Mouse (Mus musculus): ENCODE measurements around the gene Vav2.

Vav2 gene

DNA sequence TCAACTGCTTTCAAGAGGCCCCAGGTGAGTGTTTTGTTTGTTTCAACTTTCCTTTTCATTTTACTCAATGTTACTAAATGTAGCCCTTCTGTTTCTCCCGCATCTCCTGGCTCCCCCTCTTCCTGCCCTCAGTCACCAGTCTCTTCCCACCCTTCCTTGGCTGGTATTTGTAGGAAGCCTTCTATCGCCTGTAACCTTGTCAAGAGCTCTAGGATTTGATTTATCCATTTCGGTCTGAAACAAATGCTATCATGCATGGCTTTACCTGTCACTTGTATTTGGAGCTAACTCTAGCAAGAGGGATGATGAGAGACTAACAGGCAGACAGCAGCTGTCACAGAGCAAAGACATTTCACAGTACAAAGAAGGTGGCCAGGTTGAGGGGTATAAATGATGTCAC is 18.6 kb downstream of the Vav2 start:
- no peak for DNase-seq (ENCODE audit: low spot score)

DNA sequence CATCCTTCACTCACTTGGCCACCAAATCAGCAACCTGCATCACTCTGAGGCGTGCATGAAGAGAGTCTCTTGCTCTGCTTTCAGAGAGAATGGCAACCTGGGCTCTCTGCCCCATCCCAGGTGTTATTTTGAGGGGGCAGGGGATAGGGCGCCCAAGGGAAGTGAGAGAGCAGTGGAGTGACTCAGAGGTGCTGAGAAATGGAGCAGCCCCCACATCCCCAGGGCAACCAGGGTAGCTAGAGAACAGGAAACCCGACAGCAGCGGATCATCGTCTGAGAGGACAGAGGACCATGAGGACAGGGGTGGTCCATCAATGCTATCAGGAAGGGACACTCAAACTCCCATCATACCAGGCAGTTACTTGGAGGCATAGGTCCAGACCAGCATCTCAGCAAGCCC is 19.9 kb downstream of the Vav2 start:
- no peak for DNase-seq (ENCODE audit: low spot score)

DNA sequence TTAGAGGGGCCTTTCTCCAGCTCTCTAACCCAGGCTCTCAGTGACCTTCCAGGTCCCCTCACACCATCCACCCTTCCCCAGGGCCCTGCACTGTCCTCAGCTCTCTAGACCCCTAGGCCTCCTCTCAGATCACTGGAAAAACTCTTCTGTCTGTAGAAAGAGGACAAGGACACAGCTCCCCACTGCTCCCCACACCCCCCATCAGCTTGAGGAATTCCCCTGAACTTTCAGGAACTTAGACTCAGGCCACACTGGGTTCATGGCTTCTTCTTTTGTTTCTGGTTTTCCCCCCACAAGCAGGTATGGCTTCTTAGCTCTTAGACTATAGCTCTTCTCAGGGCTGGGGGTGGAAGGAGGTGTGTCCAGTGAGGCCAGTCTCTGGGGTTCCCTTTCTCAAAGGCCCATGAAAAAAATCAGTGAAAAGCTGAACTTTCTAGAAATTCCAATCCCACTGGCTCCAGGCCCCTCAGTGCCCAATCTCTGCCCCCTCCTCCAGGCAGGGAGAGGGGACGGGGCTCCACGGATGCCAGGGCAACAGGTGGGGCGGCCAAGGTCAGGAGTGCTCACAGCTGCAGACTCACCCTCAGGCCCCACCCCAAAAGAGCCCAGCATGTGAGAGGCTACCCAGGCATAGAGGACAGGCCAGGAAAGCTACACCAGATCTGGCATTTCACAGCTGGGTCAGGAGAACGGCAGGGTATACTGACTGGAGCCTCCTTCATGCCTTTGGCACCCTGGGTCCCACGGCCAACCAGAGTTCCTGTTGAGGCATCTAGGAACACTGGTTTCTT is 21.5 kb downstream of the Vav2 start:
- no peak for DNase-seq (ENCODE audit: low spot score)

DNA sequence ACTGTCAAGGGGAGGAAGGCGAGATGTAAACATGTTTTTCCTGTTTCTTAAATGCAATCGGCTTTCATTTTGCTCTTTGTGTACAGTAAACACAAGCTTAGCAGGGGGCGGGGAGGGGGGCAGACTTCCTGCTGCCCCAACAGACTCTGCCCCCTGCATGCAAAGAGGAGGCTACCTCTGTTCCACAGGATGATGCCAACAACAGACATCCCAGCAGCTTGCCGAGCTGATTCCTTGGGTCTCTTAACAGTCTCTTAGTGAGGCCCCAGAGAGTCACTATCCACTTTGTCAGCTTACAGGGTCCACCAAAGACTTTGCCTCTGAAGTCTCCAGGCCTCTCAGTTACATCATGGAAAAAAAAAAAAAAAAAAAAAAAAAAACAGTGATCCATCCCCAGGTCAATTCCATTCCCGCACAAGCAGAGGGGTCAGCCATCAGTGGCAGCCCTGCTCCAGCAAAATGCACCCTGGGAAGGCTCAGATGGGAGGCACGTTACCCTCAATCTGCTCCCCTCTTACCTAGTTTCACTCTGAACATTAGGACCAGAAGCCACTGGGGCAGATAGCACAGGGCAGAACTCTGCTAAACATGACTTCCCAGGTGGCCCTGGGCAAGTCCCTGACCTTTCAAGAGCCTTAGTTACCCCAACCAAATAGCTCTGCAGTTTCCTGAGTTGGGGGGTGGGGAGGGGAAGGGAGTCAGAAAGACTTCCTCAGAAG is 22.3 kb downstream of the Vav2 start:
- DNase-seq (ENCODE audit: low spot score) = no peak

DNA sequence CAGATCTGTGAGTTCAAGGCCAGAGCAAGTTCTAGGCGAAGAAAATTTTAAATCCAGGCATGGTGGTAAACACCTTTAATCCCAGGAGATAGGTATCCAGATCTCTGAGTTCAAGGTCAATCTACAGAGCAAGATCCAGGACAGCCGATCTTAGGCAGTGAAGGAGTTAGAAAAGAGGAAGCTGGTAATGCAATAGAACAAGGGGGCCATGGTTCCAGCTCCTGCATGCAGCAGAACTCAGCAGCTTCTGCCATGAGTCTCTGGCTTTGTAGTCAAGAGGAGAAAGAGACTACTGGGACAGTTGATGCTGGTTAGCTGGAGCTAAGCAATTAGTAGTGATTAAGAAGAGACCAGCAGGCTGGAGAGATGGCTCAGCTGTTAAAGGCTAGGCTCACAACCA is 25.3 kb downstream of the Vav2 start:
- DNase-seq (ENCODE audit: low spot score) = no peak

DNA sequence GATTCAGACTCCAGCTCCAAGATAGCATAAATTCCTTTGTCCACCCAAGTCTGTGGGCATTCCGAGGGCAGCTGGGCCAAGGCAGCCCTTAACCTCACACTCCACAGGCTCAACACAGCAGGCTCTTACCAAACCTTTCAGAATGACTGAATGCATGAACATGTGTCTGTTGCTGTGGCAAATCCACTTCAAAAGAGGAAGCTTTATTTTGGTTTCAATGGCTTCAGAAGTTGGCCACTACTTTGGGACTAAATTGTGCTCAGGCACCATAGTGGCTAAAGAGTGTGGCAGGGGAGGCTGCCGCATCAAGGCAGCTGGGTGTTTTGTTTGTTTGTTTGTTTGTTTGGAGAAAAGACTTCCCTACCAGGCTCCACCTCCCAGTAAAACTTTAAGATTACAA is 26.8 kb downstream of the Vav2 start:
- DNase-seq (ENCODE audit: low spot score) = no peak

DNA sequence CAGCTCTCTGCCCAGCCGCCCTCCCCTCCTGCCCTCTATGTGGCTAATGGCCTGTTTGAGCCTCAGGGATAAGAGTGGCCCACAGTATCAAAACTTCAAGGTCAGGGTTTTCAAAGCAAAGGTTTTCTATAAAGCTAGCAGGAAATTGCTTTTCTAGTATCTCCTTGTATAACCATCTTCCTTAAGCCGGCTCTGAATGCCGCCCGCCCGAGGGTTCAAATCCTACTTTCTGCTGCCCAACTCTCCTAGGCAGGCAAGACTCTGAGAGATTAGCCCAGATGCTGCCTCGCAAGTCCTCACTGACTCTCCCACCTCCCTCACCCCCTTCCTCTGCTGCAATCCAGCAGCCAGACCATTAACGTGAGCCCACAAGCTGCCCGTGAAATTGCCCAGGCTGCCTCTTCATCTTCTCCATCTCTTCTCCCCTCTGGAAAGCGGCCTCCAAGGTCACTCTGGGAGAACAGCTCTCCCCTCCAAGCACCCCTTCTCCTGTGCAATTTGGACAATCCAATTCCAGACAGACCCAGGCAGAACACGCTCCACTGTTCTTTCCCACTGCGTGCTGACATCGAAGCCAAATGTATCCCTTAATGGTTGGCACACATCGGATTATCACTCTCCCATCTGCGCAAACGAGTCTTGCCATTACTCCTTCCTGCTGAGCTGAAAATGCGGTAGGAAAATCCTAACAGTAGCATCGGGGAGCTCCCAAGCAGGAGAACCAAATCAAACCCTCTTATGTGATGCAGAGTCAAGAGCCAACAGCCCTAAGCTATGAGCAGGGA is 30.0 kb downstream of the Vav2 start:
- DNase-seq (ENCODE audit: low spot score) = no peak

DNA sequence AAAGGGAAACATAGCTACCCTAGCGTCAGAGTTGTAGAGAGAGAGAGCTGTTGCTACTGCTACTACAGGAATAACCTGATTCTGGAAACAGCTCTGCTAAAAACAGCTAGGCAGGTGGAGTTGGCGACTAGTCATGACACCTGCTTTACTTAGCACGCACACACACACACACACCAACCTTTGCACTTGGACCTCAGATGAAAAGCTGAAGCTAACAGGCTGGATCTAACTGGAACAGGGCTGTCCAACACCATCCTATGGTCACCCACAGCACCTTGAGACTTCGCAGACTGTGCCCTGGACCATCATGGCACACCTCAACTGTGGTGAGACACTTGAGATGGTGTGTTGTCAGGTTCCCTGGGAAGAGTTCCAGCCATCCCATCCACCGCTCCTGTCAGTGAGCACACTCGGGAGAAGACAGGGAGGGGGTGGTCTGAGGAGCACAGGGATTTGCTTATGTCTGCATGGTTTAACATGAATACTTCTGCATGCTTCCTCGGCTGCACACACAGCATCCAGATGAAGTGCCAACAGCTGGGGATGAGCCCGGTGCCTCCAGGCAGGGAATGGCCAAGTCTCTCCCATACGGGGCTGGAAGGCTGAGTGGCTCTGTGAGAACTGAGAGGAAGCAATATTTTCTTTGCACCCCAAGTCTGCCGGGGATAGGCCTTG is 32.5 kb downstream of the Vav2 start:
- no peak for DNase-seq (ENCODE audit: low spot score)

DNA sequence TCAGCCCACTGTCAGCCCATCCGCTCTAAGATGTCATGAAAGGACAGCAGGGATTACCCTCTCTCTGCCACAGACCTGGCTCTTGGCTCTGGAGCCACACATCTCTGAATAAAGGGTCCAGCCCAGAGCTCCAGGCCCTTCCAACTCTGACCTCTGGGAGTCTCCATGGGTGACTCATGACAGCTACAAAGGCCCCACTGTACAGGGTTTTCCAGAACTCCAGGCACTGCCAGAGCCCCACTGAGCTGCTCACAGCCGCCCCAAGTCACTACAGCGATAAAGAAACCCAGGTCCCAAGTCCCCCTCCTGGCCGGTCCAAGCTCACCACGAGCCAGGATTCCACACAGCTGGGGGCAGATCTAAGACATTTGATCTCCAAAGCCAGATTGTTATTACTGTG is 34.6 kb downstream of the Vav2 start:
- DNase-seq (ENCODE audit: low spot score) = no peak

DNA sequence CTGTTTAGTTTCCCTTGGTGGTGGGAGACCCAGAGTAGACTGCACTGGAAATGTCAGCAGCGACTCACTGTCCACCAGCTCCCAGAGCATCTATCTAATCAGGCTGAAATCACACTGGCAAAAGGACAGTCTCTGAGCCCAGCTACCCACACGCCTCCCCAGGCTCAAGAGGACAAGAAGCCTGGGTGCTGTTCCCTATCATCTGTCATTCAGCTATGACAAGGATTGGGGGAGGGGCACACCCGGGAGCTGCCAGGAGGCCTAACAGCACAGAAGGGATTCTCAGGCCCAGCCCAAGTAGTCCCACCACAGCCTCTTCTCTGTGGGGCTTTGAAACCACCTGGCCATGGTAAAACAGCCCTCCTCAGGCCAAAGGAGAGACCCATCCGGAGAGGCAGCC is 36.1 kb downstream of the Vav2 start:
- no peak for DNase-seq (ENCODE audit: low spot score)

DNA sequence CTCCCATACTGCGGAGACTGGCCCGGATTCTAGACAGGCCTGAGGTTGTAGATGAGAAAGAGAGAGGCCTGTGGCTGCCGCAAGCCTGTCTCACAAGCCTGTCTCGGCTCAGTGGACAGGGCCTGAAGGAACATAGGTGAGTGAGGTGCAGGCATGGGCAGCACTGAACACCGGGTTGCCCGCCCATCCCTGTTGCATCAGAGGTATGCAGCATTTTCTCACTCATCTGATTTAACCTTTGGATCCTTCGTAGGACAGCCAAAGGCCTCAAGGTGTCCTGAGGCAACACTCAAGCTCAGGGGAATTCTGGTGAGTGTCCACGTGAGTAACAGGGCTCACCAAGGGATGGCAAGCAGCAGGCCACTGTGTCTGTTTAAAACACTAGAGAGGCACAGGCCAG is 36.5 kb downstream of the Vav2 start:
- DNase-seq (ENCODE audit: low spot score) = no peak

DNA sequence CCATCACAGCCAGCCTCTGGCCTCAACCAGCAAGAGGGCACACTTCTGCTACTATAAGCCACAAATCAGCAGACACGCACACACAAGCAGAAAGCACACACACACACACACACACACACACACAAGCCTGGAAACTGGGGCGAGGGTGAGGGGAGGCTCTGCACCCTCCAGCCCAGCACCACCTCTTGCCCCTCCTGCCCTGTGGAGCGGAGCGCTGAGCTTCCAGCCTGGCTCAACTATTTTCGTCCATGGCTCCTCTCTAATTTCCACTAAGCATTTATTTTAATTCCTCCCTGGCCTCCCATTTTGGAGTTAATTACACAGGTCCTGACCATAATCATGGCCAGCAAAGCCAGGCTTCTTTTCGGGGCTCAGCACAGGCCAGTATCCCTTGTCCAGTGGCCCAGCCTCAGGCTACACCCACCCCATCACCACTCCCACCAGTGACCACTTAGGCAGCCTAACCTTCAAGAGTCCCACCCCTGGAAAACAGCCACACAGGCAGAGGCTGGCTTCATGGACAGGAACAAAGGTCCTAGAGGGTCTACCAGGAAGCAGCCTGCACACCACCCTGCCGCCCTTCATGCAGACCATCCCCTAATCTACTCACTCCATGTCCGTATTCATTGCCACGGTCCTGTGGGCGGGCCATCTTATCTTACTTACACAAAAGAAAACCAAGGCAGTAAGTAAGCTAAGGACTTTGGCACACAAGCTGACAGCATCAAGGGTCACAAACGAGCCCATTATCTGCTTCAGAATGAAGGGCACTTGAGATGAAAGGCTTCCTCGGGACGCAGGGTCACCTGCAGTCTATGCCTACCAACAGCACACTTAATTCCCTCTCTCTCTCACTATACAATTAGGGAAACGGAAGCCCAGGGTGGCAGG is 37.3 kb downstream of the Vav2 start:
- peak; percentile 16 for DNase-seq (ENCODE audit: low spot score)

DNA sequence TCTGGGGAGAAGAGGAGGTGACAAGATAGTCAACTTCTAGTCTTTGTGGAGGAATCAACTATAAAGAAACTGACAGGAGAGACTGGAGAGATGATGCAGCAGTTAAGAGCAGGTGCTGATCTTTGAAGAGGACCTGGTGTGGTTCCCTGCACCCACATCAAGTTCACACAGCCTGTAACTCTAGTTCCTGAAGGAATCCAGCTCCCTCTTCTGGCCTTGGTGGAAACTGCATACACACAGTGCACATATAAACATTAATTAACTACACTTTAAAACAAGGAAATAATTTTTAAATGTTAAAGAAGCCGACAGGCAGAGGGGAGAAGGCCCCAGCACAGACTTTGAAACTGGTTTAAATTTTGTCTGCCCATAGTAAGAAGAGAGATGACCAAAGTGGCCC is 39.6 kb downstream of the Vav2 start:
- no peak for DNase-seq (ENCODE audit: low spot score)

DNA sequence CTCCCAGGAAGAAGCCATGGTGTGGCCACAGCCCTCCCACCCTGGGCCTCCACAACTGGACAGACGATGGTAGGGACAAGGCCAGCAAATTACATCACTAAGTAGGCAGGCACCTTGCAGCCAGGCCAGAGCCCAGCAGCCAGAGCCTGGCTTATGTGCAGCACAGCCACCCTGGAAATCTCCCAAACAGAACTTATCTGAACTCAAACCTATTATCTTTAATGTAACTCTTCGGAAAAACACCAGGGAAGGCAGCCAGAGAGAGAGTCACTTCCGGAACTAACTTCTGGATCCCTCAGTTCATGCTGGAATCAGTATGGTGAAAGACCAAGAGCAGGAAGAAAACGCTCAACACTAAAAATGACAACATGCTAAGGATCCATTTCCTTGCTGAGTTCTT is 45.1 kb downstream of the Vav2 start:
- no peak for DNase-seq (ENCODE audit: low spot score)

DNA sequence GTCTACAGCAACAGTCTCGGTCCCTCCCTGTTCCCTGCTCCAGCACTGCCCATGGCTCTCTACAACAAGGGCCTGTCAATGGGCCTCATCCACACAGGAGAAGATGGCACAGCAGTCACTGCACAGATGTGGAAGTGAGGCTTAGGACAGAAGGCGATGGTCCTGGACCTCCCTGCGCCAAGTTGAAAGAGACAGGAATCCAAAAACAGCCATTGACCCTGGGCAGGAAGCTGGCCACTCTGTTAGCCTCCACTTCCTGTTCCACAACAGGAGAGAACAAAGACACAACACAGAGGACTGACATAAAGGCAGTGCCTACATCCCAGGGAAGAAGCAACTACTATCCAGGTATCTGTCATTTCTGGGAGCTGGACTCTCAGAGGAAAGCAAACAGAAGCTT is 45.6 kb downstream of the Vav2 start:
- DNase-seq (ENCODE audit: low spot score) = no peak

DNA sequence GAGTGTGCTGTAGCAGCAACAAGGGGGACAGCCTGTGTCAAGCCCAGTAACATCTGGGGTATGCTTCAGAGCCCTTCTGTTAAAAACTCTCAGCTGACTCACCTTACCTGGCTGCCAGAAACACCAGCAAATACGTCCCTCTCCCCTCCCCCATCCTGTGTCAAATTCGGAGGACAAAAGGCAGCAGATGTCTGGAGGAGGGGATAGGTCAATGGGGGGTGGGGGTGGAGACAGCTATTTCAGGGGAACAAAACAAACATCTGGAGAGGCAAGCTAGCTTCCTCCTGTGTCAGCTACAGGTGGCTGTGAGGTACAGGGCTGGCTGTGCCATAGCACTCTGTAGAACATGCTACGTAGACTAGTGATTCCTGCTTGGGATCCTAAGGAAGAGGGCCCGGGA is 49.0 kb downstream of the Vav2 start:
- no peak for DNase-seq (ENCODE audit: low spot score)

DNA sequence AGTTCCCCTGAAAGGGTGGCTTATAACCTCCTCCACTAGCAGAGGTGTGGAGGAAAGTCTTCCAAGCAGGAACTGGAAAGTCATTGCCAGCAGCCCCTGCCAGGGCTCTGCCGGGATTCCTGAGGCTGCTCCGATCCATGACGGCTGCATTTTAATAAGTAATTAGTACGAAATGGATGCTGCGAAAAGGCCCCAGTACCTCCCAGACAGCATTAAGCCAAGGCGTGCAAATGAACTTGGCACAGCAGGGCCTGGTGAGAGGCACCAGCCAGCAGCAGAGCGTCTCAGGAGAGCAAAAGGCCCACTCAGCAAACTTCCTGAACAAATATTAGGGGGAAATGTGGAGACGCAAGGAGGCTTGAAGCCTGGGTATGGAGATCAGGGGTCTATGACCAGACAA is 49.7 kb downstream of the Vav2 start:
- no peak for DNase-seq (ENCODE audit: low spot score)

DNA sequence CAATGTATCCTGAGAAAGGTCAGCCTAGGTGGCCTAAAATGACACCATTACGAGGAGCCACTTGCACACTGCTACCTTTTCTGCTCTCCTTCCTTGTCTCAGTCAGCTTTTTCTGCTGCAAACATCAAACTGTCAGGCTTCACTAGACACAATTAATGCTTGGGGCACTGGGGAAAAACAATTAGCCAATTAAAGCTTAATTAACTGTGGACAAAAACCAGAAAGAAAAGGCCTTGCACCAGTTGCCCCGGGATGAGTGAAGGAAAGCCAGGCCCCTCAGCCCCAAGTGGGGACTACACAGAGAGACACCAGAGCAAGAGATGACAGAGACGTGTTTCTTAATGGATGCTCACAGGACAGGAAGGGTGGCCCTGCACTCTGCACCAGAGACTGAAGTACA is 51.7 kb downstream of the Vav2 start:
- DNase-seq (ENCODE audit: low spot score) = no peak

DNA sequence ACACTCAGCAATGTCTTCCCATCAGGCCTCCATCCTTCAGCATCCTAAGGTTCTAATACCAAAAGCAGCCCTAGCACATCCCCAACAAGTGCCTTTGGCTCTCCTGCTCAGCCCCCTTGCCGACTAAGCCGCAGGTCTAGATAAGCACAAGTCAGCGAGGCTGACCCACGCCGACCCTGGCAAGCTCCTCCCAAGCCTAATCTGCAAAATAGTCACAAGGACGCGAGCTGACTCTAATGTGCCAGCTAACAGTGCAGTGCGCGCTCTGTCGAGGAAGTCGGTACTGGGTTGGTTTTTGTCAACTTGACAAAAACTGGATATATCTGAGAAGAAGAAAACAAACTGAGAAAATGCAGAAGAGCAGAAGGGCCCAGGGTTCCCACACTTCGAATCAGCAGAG is 53.5 kb downstream of the Vav2 start:
- DNase-seq (ENCODE audit: low spot score) = no peak

DNA sequence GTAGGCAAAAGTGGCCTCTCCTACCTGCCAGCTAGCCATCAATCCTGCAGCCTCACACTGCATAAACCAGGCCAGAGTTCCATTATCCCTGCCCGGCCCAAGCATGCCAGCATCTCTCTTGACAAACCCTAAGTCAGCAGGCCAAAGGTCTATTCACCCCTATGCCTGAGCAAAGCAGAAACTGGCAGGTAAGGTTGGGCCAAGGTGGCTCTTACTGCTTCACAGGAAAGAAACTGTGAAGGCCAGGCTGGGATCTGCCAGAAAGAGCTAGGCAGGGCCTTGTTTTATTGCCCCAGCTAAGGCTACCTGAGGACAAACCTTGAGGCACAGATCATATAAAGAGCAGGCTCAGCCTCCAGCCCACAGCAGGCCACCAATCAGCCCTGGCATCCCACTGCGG is 55.4 kb downstream of the Vav2 start:
- no peak for DNase-seq (ENCODE audit: low spot score)

DNA sequence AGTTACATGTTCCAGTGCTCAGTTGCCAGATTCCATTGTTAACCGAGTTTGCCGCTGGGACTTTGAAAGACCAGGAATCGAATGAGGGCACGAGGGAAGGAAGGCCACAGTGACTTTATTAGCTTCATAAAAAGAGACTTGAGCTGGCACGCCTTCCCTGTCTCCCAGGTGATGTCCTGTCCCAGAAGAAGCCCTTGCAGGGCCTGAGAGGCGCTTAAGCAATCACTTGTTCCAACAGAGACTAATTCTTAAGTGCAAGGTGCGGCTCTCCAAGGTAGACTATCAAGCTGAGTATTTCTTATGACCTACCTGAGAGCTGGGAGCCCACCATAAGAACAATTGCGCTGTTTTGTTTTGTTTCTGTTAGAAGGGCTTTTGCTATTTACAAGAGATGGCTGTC is 57.9 kb downstream of the Vav2 start:
- no peak for DNase-seq (ENCODE audit: low spot score)

DNA sequence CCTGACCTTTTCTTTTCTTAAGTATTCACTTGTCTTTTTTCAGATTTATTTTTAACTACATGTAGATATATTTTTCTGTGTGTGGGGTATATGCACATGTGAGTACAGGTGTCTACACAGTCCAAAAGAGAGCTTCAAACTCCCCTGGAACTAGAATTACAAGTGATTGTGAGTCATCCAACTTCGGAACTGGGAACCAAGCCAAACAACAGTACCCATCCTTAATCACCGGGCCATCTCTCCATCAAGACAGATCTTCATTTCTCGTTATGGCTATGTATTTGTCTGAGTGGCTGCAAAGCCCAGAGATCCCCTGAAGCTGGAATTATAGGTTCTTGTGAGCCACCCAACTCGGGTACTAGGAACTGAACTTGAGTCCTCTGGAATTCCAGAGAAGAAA is 61.5 kb downstream of the Vav2 start:
- no peak for DNase-seq (ENCODE audit: low spot score)

All from c-Kit-positive CD71-positive TER-119-positive erythroid progenitor cells, embryonic 14.5 days (primary cell).